Mouse (Mus musculus) E14TG2a.4 (cell line): ENCODE results near the gene Sufu.

Experiments used
- CTCF ChIP-seq: conservative IDR thresholded peaks from 2 replicates; pipeline ENCODE4 v1.5.1; 2014; ENCODE audit warnings: low read length
- NANOG ChIP-seq: IDR thresholded peaks from 2 replicates; pipeline ENCODE4 v1.6.1; 2014; ENCODE audit warnings: borderline replicate concordance, low read length, mixed read lengths
- POU5F1 ChIP-seq: IDR thresholded peaks from 2 replicates; pipeline ENCODE4 v1.6.1; 2014; ENCODE audit warnings: low read length, borderline replicate concordance

DNA sequence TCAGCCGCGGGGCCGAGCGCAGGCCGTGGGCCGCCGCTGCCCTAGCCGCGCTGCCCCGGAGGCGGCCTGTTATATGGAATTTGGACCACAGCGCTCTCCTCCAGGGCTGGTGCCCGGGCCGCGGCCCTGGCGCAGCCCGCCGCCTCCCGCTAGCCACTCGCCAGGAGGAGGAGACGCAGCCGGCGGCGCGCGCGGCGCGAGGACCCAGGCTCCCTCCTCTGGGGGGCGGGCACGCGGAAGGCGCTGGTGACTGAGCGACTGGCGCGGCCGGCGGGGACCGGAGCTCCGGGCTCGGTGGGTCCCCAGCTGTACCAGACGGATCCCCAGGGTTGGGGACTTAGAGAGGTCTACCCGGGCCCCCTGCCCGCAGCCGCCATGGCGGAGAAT, 105.4 kb downstream of the Sufu start:
- TF ChIP-seq CTCF (no peak), NANOG (no peak), POU5F1 (no peak)
